Mouse (Mus musculus) heart, postnatal 25 days (tissue): Measurements from ENCODE around the gene Prpf4. TPM values are rescaled to one million over a fixed set of nuclear protein-coding genes. Genes with fewer than 3 reads are reported as not detected.

Source experiments
- total RNA-seq, 2 experiments: library from RNA; stranded (reverse); gene quantifications; 2 replicates each; pipeline ENCODE4 v1.2.3; 2021

Gene Prpf4
- total RNA-seq, 2 experiments from 2014 or later: 9.5 to 9.6 TPM

Other genes with a start within 250 kb of the Prpf4 start
- 1 to 10 TPM; 1.7 to 2.1 TPM for gene Zfp37, start 177.8 kb upstream of the Prpf4 start, total RNA-seq
- gene Slc31a2, start 146.2 kb upstream of the Prpf4 start, total RNA-seq: 10 to 100 TPM; 19.9 to 22.6 TPM
- 10 to 100 TPM; 17.9 to 18.7 TPM for gene Fkbp15, start 48.2 kb upstream of the Prpf4 start, total RNA-seq
- 10 to 100 TPM; 22.0 to 22.8 TPM for gene Slc31a1, start 48.1 kb upstream of the Prpf4 start, total RNA-seq
- 10 to 100 TPM; 42.9 to 45.1 TPM for gene Cdc26, start 155 bp upstream of the Prpf4 start, total RNA-seq
- gene Rnf183, start 26.5 kb downstream of the Prpf4 start, total RNA-seq: not detected
- under 1 TPM; 0.42 to 0.48 TPM for gene Wdr31, start 62.1 kb downstream of the Prpf4 start, total RNA-seq
- not detected for gene Bspry, start 71.3 kb downstream of the Prpf4 start, total RNA-seq
- gene Hdhd3, start 94.7 kb downstream of the Prpf4 start, total RNA-seq: 1 to 10 TPM; 6.0 to 6.5 TPM
- gene Alad, start 111.1 kb downstream of the Prpf4 start, total RNA-seq: 10 to 100 TPM; 60.2 to 63.3 TPM
- gene Pole3, start 116.3 kb downstream of the Prpf4 start, total RNA-seq: 10 to 100 TPM; 17.3 to 18.4 TPM
- gene 4933430I17Rik, start 116.6 kb downstream of the Prpf4 start, total RNA-seq: under 1 TPM; 0.18 to 0.22 TPM
- gene Rgs3, start 151.1 kb downstream of the Prpf4 start, total RNA-seq: 10 to 100 TPM; 27.9 to 31.2 TPM